Mouse (Mus musculus) olfactory bulb, adult 2 months (tissue): ENCODE data around the gene Fmn2. TPM values are rescaled to one million over a fixed set of nuclear protein-coding genes. Genes with fewer than 3 reads are reported as not detected.

Experiments used
- H3K27ac ChIP-seq: fragments of 200-500 bp; 2 replicates; pipeline ENCODE4 v1.5.1; 2012; ENCODE audit warnings: low read depth, low read length; ENCODE audit not compliant: insufficient read depth
- H3K4me1 ChIP-seq: fragments of 200-500 bp; 2 replicates; pipeline ENCODE4 v1.6.1; 2012; ENCODE audit warnings: low read length; ENCODE audit not compliant: control insufficient read depth, insufficient read depth
- H3K4me3 ChIP-seq: fragments of 200-500 bp; 2 replicates; pipeline ENCODE4 v1.5.1; 2012; ENCODE audit warnings: mild to moderate bottlenecking, low read depth, low read length, moderate library complexity; ENCODE audit not compliant: insufficient read depth
- CTCF ChIP-seq: fragments of 200-500 bp; IDR thresholded peaks from 2 replicates; pipeline ENCODE4 v1.5.1; 2012; ENCODE audit warnings: low read depth, mild to moderate bottlenecking, low read length, moderate library complexity; ENCODE audit not compliant: insufficient read depth
- POLR2A ChIP-seq: fragments of 200-500 bp; IDR thresholded peaks from 2 replicates; pipeline ENCODE4 v1.6.1; 2012; ENCODE audit warnings: mild to moderate bottlenecking, low read depth, low read length, moderate library complexity; ENCODE audit not compliant: insufficient read depth
- WGBS: fragments of 180-500 bp; shearing (Covaris S2); methylation state at CpG from one replicate; pipeline ENCODE4 v1.1.7; 2018; 5-methylcytosine and 5-hydroxymethylcytosine counted together
- polyA plus RNA-seq: library from polyadenylated mRNA; stranded (reverse); fragments of >200 nt; gene quantifications from 2 replicates; pipeline ENCODE4 v1.2.4, GENCODE M21; 2012; ENCODE audit warnings: low replicate concordance; ENCODE audit not compliant: missing spikeins, insufficient read depth, insufficient read length

The Fmn2 gene
- polyA plus RNA-seq, 1 experiment = 291 TPM

- Histone ChIP-seq H3K27ac (no peak overlapping the region), H3K4me1 (no peaks in the 10 kb centered on the region), H3K4me3 (no peak overlapping the region)
- no peak for TF ChIP-seq POLR2A
- TF ChIP-seq CTCF = no peak
- whole genome bisulfite sequencing = 84% methylated on average over 12 of the region's 12 CpGs
These were observed 218.3 kb downstream of the Fmn2 start for GRCm38 (mm10) chr1:174719729-174720458.

- no peaks in the 10 kb centered on the region for H3K4me1 ChIP-seq
These were observed 227.1 kb downstream of the Fmn2 start for GRCm38 (mm10) chr1:174728771-174729170.

DNA sequence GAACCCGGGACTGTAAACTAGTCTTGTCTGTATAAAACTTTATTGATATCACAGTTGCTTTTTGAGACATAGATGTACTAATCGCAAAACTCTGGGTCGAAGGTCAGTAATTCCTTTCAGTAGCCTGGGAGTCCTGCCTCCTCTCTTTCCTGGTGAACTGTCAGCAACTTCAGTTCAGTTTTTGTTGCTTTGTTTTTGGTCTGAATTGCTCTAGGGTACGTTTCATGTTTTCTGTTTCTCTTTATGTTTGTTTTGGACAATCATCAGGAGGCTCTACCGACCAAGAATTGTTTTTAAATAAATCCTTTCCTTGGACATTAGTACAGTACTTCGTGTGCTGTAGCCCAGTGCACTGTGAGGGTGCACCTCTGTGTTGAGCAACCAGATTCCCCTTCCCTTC is 231.1 kb downstream of the Fmn2 start:
- no peaks in the 10 kb centered on the region for H3K4me1 ChIP-seq
- WGBS = 72% methylated on average over 6 of the region's 6 CpGs
- TF ChIP-seq POLR2A (no peak), CTCF (no peak)

More at GRCm38 (mm10) chr1:174728771-174729170, 227.1 kb downstream of the Fmn2 start:
- TF ChIP-seq CTCF (no peak), POLR2A (no peak)
- WGBS = 76% methylated on average over 3 of the region's 3 CpGs
- H3K27ac ChIP-seq = no peak overlapping the region
- H3K4me3 ChIP-seq = no peak overlapping the region

GRCm38 (mm10) chr1:174738958-174739357 is 237.3 kb downstream of the Fmn2 start:
- 85% methylated on average over 8 of the region's 8 CpGs for WGBS
- H3K4me1 ChIP-seq = no peaks in the 10 kb centered on the region
- TF ChIP-seq POLR2A = no peak
- no peak for TF ChIP-seq CTCF
- no peak overlapping the region for H3K4me3 ChIP-seq
- H3K27ac ChIP-seq = no peak overlapping the region

More for the DNA sequence above, 231.1 kb downstream of the Fmn2 start:
- no peak overlapping the region for H3K4me3 ChIP-seq
- no peak overlapping the region for H3K27ac ChIP-seq

- TF ChIP-seq POLR2A = no peak
- no peak for TF ChIP-seq CTCF
- no peak overlapping the region for H3K27ac ChIP-seq
- no peak overlapping the region for H3K4me3 ChIP-seq
- H3K4me1 ChIP-seq = no peaks in the 10 kb centered on the region
- WGBS = 72% methylated on average over 2 of the region's 2 CpGs
These were observed 241.0 kb downstream of the Fmn2 start for GRCm38 (mm10) chr1:174742667-174743066.

GRCm38 (mm10) chr1:174748520-174748919 is 246.9 kb downstream of the Fmn2 start:
- Histone ChIP-seq H3K4me1 (no peaks in the 10 kb centered on the region), H3K27ac (no peak overlapping the region), H3K4me3 (no peak overlapping the region)
- TF ChIP-seq POLR2A = no peak
- 68% methylated on average over 4 of the region's 4 CpGs for whole genome bisulfite sequencing

DNA sequence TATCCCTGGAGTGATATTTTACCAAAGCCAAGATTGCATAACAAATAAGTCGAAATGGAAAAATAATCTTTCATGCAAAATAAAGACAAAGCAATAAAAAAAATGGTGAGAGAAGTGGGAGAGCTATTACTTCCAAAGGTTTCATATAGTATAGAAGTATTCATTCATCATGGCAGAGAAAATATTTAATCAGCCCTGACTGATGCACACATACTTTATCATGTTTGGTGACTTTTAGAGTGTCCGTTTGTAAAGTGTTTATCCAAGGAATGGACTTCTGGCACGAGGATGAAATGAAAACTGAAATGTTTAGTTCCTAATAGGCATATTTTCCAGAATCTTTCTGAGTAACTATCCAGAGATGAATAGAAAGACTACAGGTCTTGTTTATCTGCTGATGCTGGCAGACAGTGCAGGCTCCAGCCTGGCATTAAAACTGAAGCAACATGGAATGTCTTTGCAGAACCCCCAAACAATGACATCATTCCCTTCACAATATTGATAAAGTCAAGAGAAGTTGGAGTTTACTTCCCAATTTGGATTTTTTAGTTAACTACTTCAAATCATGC is 249.4 kb downstream of the Fmn2 start:
- WGBS = 77% methylated on average over 3 of the region's 3 CpGs
- no peak overlapping the region for H3K4me3 ChIP-seq
- TF ChIP-seq CTCF = no peak
- TF ChIP-seq POLR2A = no peak
- H3K27ac ChIP-seq = no peak overlapping the region
- no peaks in the 10 kb centered on the region for H3K4me1 ChIP-seq

- Histone ChIP-seq H3K4me1 (no peaks in the 10 kb centered on the region), H3K27ac (no peak overlapping the region), H3K4me3 (no peak overlapping the region)
- WGBS = 77% methylated on average over 6 of the region's 6 CpGs
- TF ChIP-seq CTCF (no peak), POLR2A (no peak)
These were observed 257.7 kb downstream of the Fmn2 start for GRCm38 (mm10) chr1:174759354-174759753.

DNA sequence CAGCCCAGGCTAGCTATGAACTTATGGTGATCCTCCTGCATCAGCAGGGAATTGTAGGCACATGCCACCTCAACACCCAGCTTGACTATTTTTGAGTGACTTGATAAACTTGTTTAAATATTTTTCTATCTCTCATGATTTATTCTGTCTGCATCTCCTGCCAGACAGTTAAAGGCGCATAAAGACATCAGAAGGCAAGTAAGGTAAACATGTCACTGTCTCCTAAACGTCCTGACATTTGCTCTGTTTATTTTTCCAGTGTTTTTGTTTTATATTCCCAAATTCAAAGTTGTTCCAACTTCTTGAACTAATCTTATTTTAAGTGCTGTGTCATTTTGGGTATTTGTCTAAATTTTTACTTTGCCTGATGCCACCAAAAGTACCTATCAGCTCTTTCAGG is 264.1 kb downstream of the Fmn2 start:
- no peaks in the 10 kb centered on the region for H3K4me1 ChIP-seq
- no peak for TF ChIP-seq POLR2A
- no peak for TF ChIP-seq CTCF

More for the DNA sequence above, 264.1 kb downstream of the Fmn2 start:
- H3K4me3 ChIP-seq = no peak overlapping the region
- 87% methylated on average over 2 of the region's 2 CpGs for WGBS
- no peak overlapping the region for H3K27ac ChIP-seq
